Mouse (Mus musculus) liver, postnatal 0 days (tissue): Measurements from ENCODE around the gene Phf12. TPM values are rescaled to one million over a fixed set of nuclear protein-coding genes. Genes with fewer than 3 reads are reported as not detected.

Experiments used
- ATAC-seq: fragments of 200-750 bp; cut with Nextera tagmentation; 2 replicates; pipeline ENCODE4 v1.8.0; 2017; ENCODE audit warnings: mild to moderate bottlenecking, moderate library complexity
- DNase-seq: peaks from one replicate; pipeline ENCODE4 v3.0.0-alpha.2; 2016
- H3K27ac ChIP-seq: fragments of 300-500 bp; sonication (generic); 2 replicates; pipeline ENCODE4 v1.5.1; 2014; ENCODE audit warnings: antibody characterized with exemption, moderate library complexity, mild to moderate bottlenecking, low read depth
- H3K27me3 ChIP-seq: fragments of 300-500 bp; sonication (generic); 2 replicates; pipeline ENCODE4 v1.6.1; 2014; ENCODE audit warnings: low read length, control low read depth, mixed read lengths; ENCODE audit not compliant: insufficient read depth
- H3K36me3 ChIP-seq: fragments of 300-500 bp; sonication (generic); replicated peaks from 2 replicates; pipeline ENCODE4 v1.6.1; 2014; ENCODE audit warnings: mild to moderate bottlenecking, control low read depth, low read length, moderate library complexity, mixed read lengths; ENCODE audit not compliant: insufficient read depth
- H3K4me1 ChIP-seq: fragments of 300-500 bp; sonication (generic); 2 replicates; pipeline ENCODE4 v1.6.1; 2014; ENCODE audit warnings: antibody characterized with exemption, mild to moderate bottlenecking, control low read depth; ENCODE audit not compliant: insufficient read depth
- H3K4me2 ChIP-seq: fragments of 300-500 bp; sonication (generic); 2 replicates; pipeline ENCODE4 v1.6.1; 2014; ENCODE audit warnings: low read depth, mild to moderate bottlenecking, low read length, moderate library complexity, mixed read lengths
- H3K4me3 ChIP-seq: fragments of 300-500 bp; sonication (generic); 2 replicates; pipeline ENCODE4 v1.5.1; 2014; ENCODE audit warnings: low read depth, low read length
- H3K9ac ChIP-seq: fragments of 300-500 bp; sonication (generic); replicated peaks from 2 replicates; pipeline ENCODE4 v1.6.1; 2014; ENCODE audit warnings: mild to moderate bottlenecking, moderate library complexity
- H3K9me3 ChIP-seq: fragments of 300-500 bp; sonication (generic); 2 replicates; pipeline ENCODE4 v1.6.1; 2016; ENCODE audit warnings: mild to moderate bottlenecking, control low read depth, low read length, mixed read lengths
- CTCF ChIP-seq: sonication (generic); IDR thresholded peaks from 2 replicates; pipeline ENCODE4 v1.5.1; 2016; ENCODE audit warnings: antibody characterized with exemption, low read depth
- EP300 ChIP-seq: IDR thresholded peaks from 2 replicates; pipeline ENCODE4 v1.6.1; 2016; ENCODE audit warnings: antibody characterized with exemption, low read depth, mild to moderate bottlenecking
- WGBS: fragments of 180-500 bp; shearing (Covaris S2); extraction: QIAGEN DNeasy Blood & Tissue Kit; methylation state at CpG from one replicate; pipeline ENCODE4 v1.1.7; 2014; ENCODE audit not compliant: insufficient replicate concordance; 5-methylcytosine and 5-hydroxymethylcytosine counted together
- polyA plus RNA-seq: library from polyadenylated mRNA; unstranded; fragments of >200 nt; fragmentation: Nextera tagmentation; extraction: Ambion mirVana; gene quantifications from 2 replicates; pipeline ENCODE4 v1.2.1, GENCODE M21; 2015

Gene Phf12
- polyA plus RNA-seq, 1 experiment from 2014 or later = 5.1 TPM

DNA sequence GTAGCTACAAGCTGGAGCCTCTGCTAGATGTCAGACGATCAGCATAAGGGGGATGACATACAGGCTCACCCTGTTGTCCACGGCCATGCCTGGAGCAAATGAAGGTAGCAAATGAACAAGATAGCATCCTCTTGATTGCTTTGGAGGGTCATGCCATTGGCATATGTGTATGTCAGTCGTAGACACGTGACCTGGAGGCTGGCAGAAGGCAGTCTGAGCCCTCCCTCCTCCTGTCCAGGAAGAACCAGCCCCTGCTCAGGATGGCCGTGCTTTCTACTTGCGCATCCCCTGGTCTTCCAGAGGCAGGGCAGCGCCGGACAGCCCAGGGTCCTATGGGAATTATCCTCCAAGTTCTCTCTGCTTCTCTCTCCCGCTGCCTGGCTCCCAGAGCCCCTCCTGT lies 23.6 kb upstream of the Phf12 start:
- no peak for ATAC-seq
- H3K4me3 ChIP-seq = no peak overlapping the region
- H3K27ac ChIP-seq = no peak overlapping the region
- no peak overlapping the region for H3K4me2 ChIP-seq
- H3K27me3 ChIP-seq = peaks cover 4% of the 10 kb centered on the region; the same call in 1 of the 2 replicates
- no peaks in the 10 kb centered on the region; the same call in 1 of the 2 replicates for H3K4me1 ChIP-seq
- TF ChIP-seq EP300 (no peak), CTCF (no peak)
- no peak for DNase-seq
- H3K9me3 ChIP-seq = no peaks in the 10 kb centered on the region
- no peak overlapping the region for H3K9ac ChIP-seq
- WGBS = 76% methylated on average over 9 of the region's 9 CpGs
- H3K36me3 ChIP-seq = no peaks in the 10 kb centered on the region

DNA sequence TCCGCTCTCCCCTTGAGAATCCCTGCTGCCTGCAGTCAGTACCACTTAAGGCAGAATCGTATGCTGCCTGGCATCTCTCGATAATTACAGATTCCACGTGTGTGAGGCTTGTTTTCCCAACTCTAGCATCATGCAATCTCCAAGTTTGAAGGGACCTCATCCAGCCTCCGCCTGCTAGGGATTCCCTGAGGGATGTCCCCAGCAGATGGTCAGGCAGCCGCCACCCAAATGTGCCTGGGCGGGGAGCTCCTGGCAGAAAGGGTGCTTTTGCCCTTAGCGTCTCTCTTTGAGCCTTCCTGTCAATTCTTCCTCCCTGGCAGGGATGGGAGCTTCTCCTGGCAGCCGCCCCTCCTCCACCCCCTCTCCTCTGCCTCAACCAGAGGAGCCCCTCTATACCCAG lies 22.4 kb upstream of the Phf12 start:
- no peak for DNase-seq
- Histone ChIP-seq H3K9me3 (no peaks in the 10 kb centered on the region), H3K4me3 (no peak overlapping the region), H3K9ac (no peak overlapping the region), H3K27ac (no peak overlapping the region), H3K36me3 (no peaks in the 10 kb centered on the region), H3K27me3 (peaks cover 4% of the 10 kb centered on the region; the same call in 1 of the 2 replicates), H3K4me2 (no peak overlapping the region), H3K4me1 (no peaks in the 10 kb centered on the region; the same call in 1 of the 2 replicates)
- 54% methylated on average over 9 of the region's 9 CpGs for WGBS
- TF ChIP-seq EP300 (no peak), CTCF (no peak)
- ATAC-seq = no peak

DNA sequence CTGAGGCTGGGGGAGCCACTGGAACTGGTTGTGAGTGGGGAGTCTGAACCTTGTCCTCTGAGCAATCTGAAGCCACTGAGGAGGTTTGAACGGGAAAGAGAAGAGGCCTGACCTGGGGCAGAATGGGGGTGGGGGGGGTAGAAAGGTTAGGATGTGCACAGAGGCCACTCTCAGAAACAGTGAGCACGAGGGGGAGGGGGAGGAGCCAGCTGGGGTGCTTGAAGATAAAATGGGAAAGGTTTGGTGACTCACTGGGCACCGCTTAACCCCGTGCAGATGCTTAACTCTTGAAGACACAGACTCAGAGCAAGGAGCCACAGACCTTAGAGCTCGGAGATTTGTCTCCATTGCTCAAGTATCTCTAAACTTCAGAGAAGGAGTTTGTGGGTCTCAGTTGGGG lies 21.7 kb upstream of the Phf12 start:
- ATAC-seq = no peak
- Histone ChIP-seq H3K9ac (no peak overlapping the region), H3K36me3 (no peaks in the 10 kb centered on the region), H3K9me3 (no peaks in the 10 kb centered on the region), H3K4me1 (no peaks in the 10 kb centered on the region; the same call in 1 of the 2 replicates), H3K4me2 (no peak overlapping the region), H3K27me3 (peaks cover 4% of the 10 kb centered on the region; the same call in 1 of the 2 replicates), H3K4me3 (no peak overlapping the region), H3K27ac (no peak overlapping the region)
- WGBS = 41% methylated on average over 5 of the region's 5 CpGs
- DNase-seq = no peak
- TF ChIP-seq CTCF (no peak), EP300 (no peak)

DNA sequence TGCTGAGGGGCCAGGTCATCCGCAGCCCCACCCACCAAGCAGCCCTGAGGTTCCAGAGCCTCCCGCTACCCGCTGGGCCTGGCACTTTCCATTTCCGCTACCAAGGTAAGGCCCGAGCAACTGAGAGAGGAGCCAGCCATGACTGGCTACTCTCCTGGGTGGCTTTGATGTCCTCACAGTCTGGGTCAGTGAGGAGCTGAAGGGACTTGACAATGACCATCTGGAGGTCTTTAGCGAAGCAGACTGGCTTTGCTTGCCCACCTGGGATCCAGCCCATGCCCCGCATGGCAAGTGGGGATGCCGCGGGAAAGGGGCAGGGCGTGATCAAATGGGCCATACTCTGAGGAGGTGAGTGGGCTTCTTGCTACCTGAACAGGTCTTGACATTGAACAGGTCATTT lies 19.6 kb upstream of the Phf12 start:
- H3K36me3 ChIP-seq = no peaks in the 10 kb centered on the region
- H3K9me3 ChIP-seq = no peaks in the 10 kb centered on the region
- no peak overlapping the region for H3K9ac ChIP-seq
- ATAC-seq = no peak
- H3K4me2 ChIP-seq = no peak overlapping the region
- no peaks in the 10 kb centered on the region for H3K4me1 ChIP-seq
- WGBS = 82% methylated on average over 10 of the region's 10 CpGs
- no peak overlapping the region for H3K27ac ChIP-seq
- H3K4me3 ChIP-seq = no peak overlapping the region
- no peak for TF ChIP-seq EP300
- no peak for TF ChIP-seq CTCF
- peaks cover 4% of the 10 kb centered on the region; the same call in 1 of the 2 replicates for H3K27me3 ChIP-seq
- DNase-seq = no peak

- Histone ChIP-seq H3K27me3 (peaks cover 4% of the 10 kb centered on the region; the same call in 1 of the 2 replicates), H3K4me2 (no peak overlapping the region), H3K4me3 (no peak overlapping the region), H3K36me3 (no peaks in the 10 kb centered on the region), H3K9ac (no peak overlapping the region), H3K9me3 (no peaks in the 10 kb centered on the region), H3K27ac (no peak overlapping the region), H3K4me1 (no peaks in the 10 kb centered on the region)
- DNase-seq = no peak
- TF ChIP-seq CTCF = no peak
- no peak for TF ChIP-seq EP300
- 34% methylated on average over 19 of the region's 19 CpGs for WGBS
- peak; percentile 40; the same call in 1 of the 2 replicates for ATAC-seq
These were observed 18.0 kb upstream of the Phf12 start for GRCm38 (mm10) chr11:77964415-77965095.

GRCm38 (mm10) chr11:77965101-77966036 lies 17.2 kb upstream of the Phf12 start:
- Histone ChIP-seq H3K36me3 (no peaks in the 10 kb centered on the region), H3K4me3 (no peak overlapping the region), H3K27ac (no peak overlapping the region), H3K9ac (no peak overlapping the region), H3K4me1 (no peaks in the 10 kb centered on the region), H3K4me2 (no peak overlapping the region), H3K27me3 (peaks cover 4% of the 10 kb centered on the region; the same call in 1 of the 2 replicates), H3K9me3 (no peaks in the 10 kb centered on the region)
- 44% methylated on average over 17 of the region's 17 CpGs for WGBS
- TF ChIP-seq EP300 (no peak), CTCF (no peak)
- ATAC-seq (no peak), DNase-seq (no peak)
